Mouse (Mus musculus) lung, embryonic 14.5 days (tissue): ENCODE measurements around the gene Itgb3. TPM values are rescaled to one million over a fixed set of nuclear protein-coding genes. Genes with fewer than 3 reads are reported as not detected.

Experiments used
- ATAC-seq: fragments of 200-750 bp; cut with Nextera tagmentation; 2 replicates; pipeline ENCODE4 v1.8.0; 2017; ENCODE audit warnings: mild to moderate bottlenecking, moderate TSS enrichment, moderate library complexity; ENCODE audit not compliant: insufficient read depth
- DNase-seq: peaks from one replicate; pipeline ENCODE4 v3.0.0-alpha.2; 2015
- H3K27ac ChIP-seq: fragments of 300-500 bp; sonication (generic); 2 replicates; pipeline ENCODE4 v1.5.1; 2014; ENCODE audit warnings: low read depth, mild to moderate bottlenecking, moderate library complexity
- H3K27me3 ChIP-seq: fragments of 300-500 bp; sonication (generic); 2 replicates; pipeline ENCODE4 v1.6.1; 2014; ENCODE audit warnings: low read length, control low read depth; ENCODE audit not compliant: insufficient read depth
- H3K36me3 ChIP-seq: fragments of 300-500 bp; sonication (generic); 2 replicates; pipeline ENCODE4 v1.6.1; 2014; ENCODE audit warnings: control low read depth; ENCODE audit not compliant: insufficient read depth
- H3K4me1 ChIP-seq: fragments of 300-500 bp; sonication (generic); 2 replicates; pipeline ENCODE4 v1.6.1; 2014; ENCODE audit warnings: antibody characterized with exemption, control low read depth; ENCODE audit not compliant: insufficient read depth
- H3K4me2 ChIP-seq: fragments of 300-500 bp; sonication (generic); 2 replicates; pipeline ENCODE4 v1.6.1; 2014; ENCODE audit warnings: mild to moderate bottlenecking
- H3K4me3 ChIP-seq: fragments of 300-500 bp; sonication (generic); 2 replicates; pipeline ENCODE4 v1.5.1; 2014; ENCODE audit warnings: low read depth, low read length
- H3K9ac ChIP-seq: fragments of 300-500 bp; sonication (generic); 2 replicates; pipeline ENCODE4 v1.6.1; 2014
- H3K9me3 ChIP-seq: fragments of 300-500 bp; sonication (generic); 2 replicates; pipeline ENCODE4 v1.6.1; 2016; ENCODE audit warnings: low read depth, low read length, control low read depth
- CTCF ChIP-seq: IDR thresholded peaks from 2 replicates; pipeline ENCODE4 v1.5.1; 2016; ENCODE audit warnings: antibody characterized with exemption, low read depth
- WGBS: fragments of 180-500 bp; shearing (Covaris S2); extraction: QIAGEN DNeasy Blood & Tissue Kit; methylation state at CpG from one replicate; pipeline ENCODE4 v1.1.7; 2014; 5-methylcytosine and 5-hydroxymethylcytosine counted together
- polyA plus RNA-seq: library from polyadenylated mRNA; unstranded; fragments of >200 nt; fragmentation: Nextera tagmentation; extraction: Ambion mirVana; gene quantifications from 2 replicates; pipeline ENCODE4 v1.2.1, GENCODE M21; 2014

The Itgb3 gene
- polyA plus RNA-seq, 1 experiment from 2014 or later = 2.1 TPM

- Histone ChIP-seq H3K9me3 (no peaks in the 10 kb centered on the region), H3K4me3 (no peak overlapping the region), H3K4me1 (no peaks in the 10 kb centered on the region), H3K27me3 (no peaks in the 10 kb centered on the region), H3K27ac (no peak overlapping the region), H3K9ac (no peak overlapping the region), H3K4me2 (no peak overlapping the region), H3K36me3 (no peaks in the 10 kb centered on the region)
- no peak for TF ChIP-seq CTCF
- ATAC-seq = no peak
- no peak for DNase-seq
Measured at GRCm38 (mm10) chr11:104664441-104664840, 56.6 kb downstream of the Itgb3 start.

DNA sequence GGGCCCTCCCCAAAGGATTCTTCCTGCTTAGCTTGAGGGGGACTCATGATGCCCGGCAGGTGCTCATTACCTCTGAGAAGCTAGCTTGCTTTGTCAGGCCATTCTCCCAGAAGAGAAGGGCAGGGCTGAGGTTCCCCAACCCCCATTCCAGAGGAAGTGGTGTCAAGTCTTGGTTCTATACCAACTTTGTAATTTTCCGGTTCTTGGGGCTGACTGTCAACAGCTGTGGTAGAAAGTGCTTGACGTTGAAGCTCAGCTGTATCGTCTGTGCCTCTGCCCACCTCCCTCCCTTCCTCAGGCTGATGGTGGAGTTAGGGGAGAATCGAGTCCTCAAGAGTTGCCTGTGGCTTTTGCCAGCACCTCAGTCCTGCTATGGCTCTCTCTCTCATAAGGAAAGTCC, 59.6 kb downstream of the Itgb3 start:
- ATAC-seq (no peak), DNase-seq (peak; percentile 17)
- Histone ChIP-seq H3K4me2 (no peak overlapping the region), H3K36me3 (no peaks in the 10 kb centered on the region), H3K4me3 (no peak overlapping the region), H3K27me3 (no peaks in the 10 kb centered on the region), H3K27ac (no peak overlapping the region), H3K9ac (no peak overlapping the region), H3K4me1 (no peaks in the 10 kb centered on the region), H3K9me3 (no peaks in the 10 kb centered on the region)
- no peak for TF ChIP-seq CTCF
- WGBS = 41% methylated on average over 5 of the region's 5 CpGs

- H3K27me3 ChIP-seq = no peaks in the 10 kb centered on the region
- DNase-seq (no peak), ATAC-seq (no peak)
- TF ChIP-seq CTCF = no peak
- H3K27ac ChIP-seq = no peak overlapping the region
- no peak overlapping the region for H3K4me2 ChIP-seq
- no peak overlapping the region for H3K4me3 ChIP-seq
- no peak overlapping the region for H3K9ac ChIP-seq
- no peaks in the 10 kb centered on the region for H3K4me1 ChIP-seq
- 56% methylated on average over 4 of the region's 4 CpGs for WGBS
- no peaks in the 10 kb centered on the region for H3K9me3 ChIP-seq
- no peaks in the 10 kb centered on the region for H3K36me3 ChIP-seq
Measured at GRCm38 (mm10) chr11:104673412-104673811, 65.6 kb downstream of the Itgb3 start.

GRCm38 (mm10) chr11:104674768-104675167, 67.0 kb downstream of the Itgb3 start:
- Histone ChIP-seq H3K9ac (no peak overlapping the region), H3K4me3 (no peak overlapping the region), H3K4me1 (no peaks in the 10 kb centered on the region), H3K4me2 (no peak overlapping the region), H3K36me3 (no peaks in the 10 kb centered on the region), H3K27ac (no peak overlapping the region), H3K27me3 (no peaks in the 10 kb centered on the region), H3K9me3 (no peaks in the 10 kb centered on the region)
- no peak for TF ChIP-seq CTCF
- DNase-seq = no peak
- 88% methylated on average over 11 of the region's 11 CpGs for WGBS
- no peak for ATAC-seq

GRCm38 (mm10) chr11:104685548-104685947, 77.7 kb downstream of the Itgb3 start, which contains the start of gene Gm11639:
TSS of gene Gm11639 (plus strand) at chr11:104685707.
- no peaks in the 10 kb centered on the region for H3K36me3 ChIP-seq
- no peaks in the 10 kb centered on the region for H3K27me3 ChIP-seq
- H3K4me1 ChIP-seq = no peaks in the 10 kb centered on the region
- 0 out of 2 replicates have a peak, but pooled peaks have one; percentile 52 for ATAC-seq
- 22% methylated on average over 23 of the region's 23 CpGs for WGBS
- no peak within 1 kb of the TSS for H3K27ac ChIP-seq
- no peak for TF ChIP-seq CTCF
- H3K9ac ChIP-seq = no peak within 1 kb of the TSS
- DNase-seq = peak; percentile 45
- no peaks in the 10 kb centered on the region for H3K9me3 ChIP-seq
- H3K4me3 ChIP-seq = no peak within 1 kb of the TSS
- peak within 1 kb of the TSS; percentile 32 for H3K4me2 ChIP-seq

DNA sequence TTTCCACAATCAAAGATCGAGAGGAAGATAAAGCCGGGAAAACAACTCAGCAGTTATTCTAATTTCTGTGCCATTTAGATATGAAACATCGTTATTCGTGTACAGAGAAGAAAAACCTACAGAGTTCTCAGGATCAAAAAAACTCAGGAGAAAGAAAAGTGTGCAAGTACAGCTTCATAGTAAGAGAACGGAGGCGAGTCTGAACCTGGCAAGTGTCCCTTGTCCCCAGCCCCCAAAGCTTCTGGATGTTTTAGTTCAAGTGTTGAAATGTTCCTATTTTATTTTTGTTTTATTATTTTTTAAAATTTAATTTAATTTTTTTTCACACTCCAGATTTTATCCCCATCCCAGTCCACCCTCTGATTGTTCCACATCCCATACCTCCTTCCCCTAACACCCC, 85.4 kb downstream of the Itgb3 start:
- TF ChIP-seq CTCF = no peak
- Histone ChIP-seq H3K36me3 (no peaks in the 10 kb centered on the region), H3K9ac (no peak overlapping the region), H3K27me3 (no peaks in the 10 kb centered on the region), H3K27ac (no peak overlapping the region), H3K4me3 (no peak overlapping the region), H3K9me3 (no peaks in the 10 kb centered on the region), H3K4me1 (no peaks in the 10 kb centered on the region), H3K4me2 (no peak overlapping the region)
- ATAC-seq (no peak), DNase-seq (no peak)
- WGBS = 85% methylated on average over 6 of the region's 6 CpGs

DNA sequence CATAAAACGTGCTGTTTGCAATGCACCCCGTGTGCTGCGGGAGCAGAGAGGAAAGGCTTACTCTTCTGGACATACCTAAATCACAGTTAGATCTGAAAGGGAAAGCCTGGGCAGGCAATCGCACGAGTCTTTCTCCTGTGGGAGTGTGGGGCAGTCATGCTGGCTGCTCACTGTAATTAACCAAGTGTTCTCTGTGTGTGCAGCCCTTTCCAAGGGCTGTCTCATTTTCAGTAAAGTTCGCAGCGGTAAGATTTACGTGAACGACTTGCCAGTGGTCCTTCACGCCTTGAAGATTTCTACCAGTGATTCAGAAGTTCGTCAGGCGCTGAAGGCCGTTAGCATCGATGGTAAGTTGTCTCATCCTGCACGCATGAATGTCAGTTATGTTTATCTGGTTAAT, 96.3 kb downstream of the Itgb3 start:
- no peaks in the 10 kb centered on the region for H3K4me1 ChIP-seq
- 63% methylated on average over 15 of the region's 15 CpGs for WGBS
- no peak for ATAC-seq
- H3K27ac ChIP-seq = no peak overlapping the region
- H3K4me3 ChIP-seq = no peak overlapping the region
- H3K4me2 ChIP-seq = no peak overlapping the region
- H3K27me3 ChIP-seq = no peaks in the 10 kb centered on the region
- no peaks in the 10 kb centered on the region for H3K9me3 ChIP-seq
- H3K36me3 ChIP-seq = no peaks in the 10 kb centered on the region
- DNase-seq = no peak
- H3K9ac ChIP-seq = no peak overlapping the region
- no peak for TF ChIP-seq CTCF

- Histone ChIP-seq H3K9me3 (no peaks in the 10 kb centered on the region), H3K4me1 (no peaks in the 10 kb centered on the region), H3K27ac (no peak overlapping the region), H3K27me3 (no peaks in the 10 kb centered on the region), H3K36me3 (no peaks in the 10 kb centered on the region), H3K9ac (no peak overlapping the region), H3K4me3 (no peak overlapping the region), H3K4me2 (no peak overlapping the region)
- DNase-seq = peak; percentile 23
- WGBS = 59% methylated on average over 2 of the region's 2 CpGs
- no peak for ATAC-seq
- peak; percentile 19; the same call in 1 of the 2 replicates for TF ChIP-seq CTCF
Measured at GRCm38 (mm10) chr11:104707084-104707483, 99.3 kb downstream of the Itgb3 start.

Other genes with a start within 250 kb of the Itgb3 start
- gene Kansl1, start 139.1 kb upstream of the Itgb3 start, polyA plus RNA-seq = 27.6 and 28.1 TPM in 2 replicates
- gene Cdc27, start 57.4 kb upstream of the Itgb3 start, polyA plus RNA-seq = 47.7 and 51.0 TPM in 2 replicates
- 9.8 and 52.1 TPM in 2 replicates for gene Myl4, start 57.3 kb upstream of the Itgb3 start, polyA plus RNA-seq
- not detected in 2 replicates for gene Gm11639, start 77.7 kb downstream of the Itgb3 start, polyA plus RNA-seq